Mouse (Mus musculus) left cerebral cortex, adult 8-10 months (tissue): ENCODE results near the gene Fnbp1. TPM values are rescaled to one million over a fixed set of nuclear protein-coding genes. Genes with fewer than 3 reads are reported as not detected.

Experiments used
- DNase-seq, 2 experiments: peaks; one replicate each; pipeline ENCODE4 v3.0.0; 2022; ENCODE audit warnings: low spot score in 2 of 2
- total RNA-seq, 4 experiments: library from RNA; stranded (reverse); gene quantifications; 2 replicates each; pipeline ENCODE4 v1.2.4; 2022

The Fnbp1 gene
- total RNA-seq, 4 experiments from 2014 or later: 117 to 135 (median 123) TPM

- DNase-seq: peak in 1 of 2 experiments; percentile 58
Measured at GRCm38 (mm10) chr2:31067696-31068245, 74.0 kb downstream of the Fnbp1 start.

- DNase-seq: no peak
Measured at GRCm38 (mm10) chr2:31067059-31067595, 74.7 kb downstream of the Fnbp1 start.

DNA sequence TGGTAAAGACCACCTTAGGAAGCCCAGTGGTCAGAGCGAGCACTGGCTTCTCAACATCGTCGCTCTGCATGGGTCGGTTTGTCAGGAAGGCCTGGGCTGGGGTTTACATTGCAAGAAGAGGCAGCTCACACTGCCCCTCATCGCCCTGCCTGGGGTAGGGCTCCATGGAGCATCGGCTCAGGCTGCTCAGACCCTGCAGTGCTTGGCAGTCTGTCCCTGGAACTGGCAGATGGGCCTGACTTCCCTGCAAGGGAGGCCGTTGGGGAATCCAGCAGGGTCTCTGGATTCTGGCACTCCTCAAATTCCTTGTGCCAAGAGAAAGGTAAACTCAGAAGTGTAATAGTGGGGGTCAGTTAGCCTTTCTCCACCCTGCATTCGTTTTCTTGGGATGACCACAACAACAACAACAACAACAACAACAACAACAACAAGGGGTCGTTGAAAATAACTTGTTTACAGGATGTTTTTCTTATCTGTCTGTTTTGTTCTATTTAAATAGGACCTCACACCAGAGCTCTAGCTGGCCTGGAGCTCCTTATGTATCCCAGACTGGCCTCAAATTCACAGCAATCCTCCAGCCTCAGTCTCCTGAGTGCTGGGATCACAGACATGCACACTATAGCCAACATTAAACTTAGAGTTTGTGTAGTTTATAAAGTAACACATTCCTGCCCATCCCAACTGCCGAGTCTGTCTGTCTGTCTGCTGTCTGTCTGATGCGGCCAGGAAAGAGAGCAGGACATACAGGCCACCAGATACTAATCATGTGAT lies 75.6 kb downstream of the Fnbp1 start:
- DNase-seq: no peak

DNA sequence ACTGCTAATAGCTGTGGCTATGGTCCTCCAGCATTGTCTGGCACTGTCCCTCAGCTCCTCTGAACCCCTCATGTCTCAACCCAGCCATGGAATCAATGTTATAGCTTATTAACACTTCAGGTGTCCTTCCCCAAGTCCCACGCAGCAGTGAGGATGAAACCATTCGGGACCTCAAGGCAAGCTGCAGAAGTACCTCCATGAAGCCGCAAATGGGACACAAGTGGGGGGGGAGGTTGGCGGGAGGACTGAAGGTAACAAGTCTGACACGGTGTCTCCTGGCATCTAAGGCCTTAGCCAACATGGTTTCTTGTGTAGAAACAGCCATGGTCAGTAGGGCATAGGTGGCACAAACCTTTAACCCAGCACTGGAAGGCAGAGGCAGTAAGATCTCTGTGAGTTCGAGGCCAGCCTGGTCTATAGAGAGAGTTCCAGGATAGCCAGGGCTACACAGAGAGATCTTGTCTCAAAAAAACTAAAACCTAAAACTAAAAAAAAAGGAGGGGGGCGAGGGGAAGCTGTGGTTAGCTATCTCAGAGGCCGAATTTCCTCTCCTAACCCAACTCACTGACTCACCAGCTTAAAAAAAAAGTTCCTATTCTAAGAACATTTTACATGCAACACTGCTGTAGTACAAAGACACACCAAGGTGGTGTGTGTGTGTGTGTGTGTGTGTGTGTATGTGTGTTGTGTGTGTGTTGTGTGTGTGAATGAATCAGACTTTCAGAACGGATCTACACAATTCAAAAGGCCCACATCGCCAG lies 79.8 kb downstream of the Fnbp1 start:
- no peak for DNase-seq

- no peak for DNase-seq
Measured at GRCm38 (mm10) chr2:31060787-31061730, 80.7 kb downstream of the Fnbp1 start.

- DNase-seq: no peak
Measured at GRCm38 (mm10) chr2:31060271-31060670, 81.5 kb downstream of the Fnbp1 start.

DNA sequence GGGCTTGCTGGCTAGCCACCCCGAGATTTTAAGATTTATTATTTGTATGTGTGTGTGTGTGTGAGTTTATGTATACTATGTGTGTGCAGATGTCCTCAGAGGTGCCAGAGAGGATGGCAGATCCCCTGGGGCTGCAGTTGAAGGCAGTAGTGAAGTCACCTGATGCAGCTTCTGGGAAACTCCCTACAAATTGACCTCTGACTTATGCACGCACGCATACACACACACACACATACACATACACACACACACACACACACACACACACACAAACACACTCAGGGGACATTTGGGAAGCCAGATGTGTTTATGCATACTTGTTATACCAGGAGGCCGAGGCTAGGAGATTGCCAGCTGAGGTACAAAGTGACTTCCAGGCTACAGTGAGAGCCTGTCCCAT lies 83.4 kb downstream of the Fnbp1 start:
- no peak for DNase-seq

DNA sequence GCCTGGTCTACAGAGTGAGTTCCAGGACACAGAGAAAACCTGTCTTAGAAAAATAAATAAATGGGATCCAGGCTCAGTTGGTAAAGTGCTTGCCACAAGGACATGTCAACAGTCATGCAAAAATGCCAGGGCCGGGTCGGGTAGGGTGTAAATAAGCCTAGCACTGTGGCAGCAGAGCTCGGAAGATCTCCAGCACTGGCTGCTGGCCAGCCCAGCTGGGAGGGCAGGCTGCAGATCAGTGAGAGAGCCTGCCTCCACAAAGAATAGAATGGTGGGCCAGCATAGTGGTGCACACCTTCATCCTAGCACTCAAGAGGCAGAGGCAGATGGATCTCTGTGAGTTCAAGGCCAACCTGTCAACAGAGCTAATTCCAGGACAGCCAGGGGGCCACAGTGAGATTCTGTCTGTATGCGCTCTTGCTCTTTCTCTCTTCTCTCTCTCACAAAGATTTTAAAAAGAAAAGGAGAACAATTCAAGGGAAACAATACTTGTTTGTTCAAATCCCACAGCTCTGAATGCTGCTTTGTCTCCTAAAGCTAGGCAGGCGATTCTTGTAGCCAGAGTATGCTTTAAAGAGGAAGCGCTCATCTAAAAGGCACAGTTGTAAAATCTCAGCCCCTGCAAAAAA lies 84.1 kb downstream of the Fnbp1 start:
- DNase-seq: peak; percentile 25 to 44

DNA sequence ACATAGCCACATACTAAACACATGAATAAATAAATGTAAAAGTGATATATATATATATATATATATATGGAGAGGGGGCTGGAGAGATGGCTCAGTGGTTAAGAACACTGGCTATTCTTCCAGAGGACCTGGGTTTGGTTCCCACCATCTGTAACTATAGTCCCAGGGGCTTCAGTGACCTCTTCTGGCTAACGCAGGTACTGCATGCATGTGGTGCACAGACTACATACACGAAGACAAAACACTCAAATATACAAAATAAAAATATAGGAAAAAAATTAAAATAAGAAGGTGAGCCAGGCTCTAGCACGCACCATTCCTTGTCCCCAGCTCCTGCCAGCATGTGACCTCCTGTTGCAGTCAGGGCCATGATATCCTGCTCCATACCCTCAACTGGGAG lies 85.7 kb downstream of the Fnbp1 start:
- no peak for DNase-seq

DNA sequence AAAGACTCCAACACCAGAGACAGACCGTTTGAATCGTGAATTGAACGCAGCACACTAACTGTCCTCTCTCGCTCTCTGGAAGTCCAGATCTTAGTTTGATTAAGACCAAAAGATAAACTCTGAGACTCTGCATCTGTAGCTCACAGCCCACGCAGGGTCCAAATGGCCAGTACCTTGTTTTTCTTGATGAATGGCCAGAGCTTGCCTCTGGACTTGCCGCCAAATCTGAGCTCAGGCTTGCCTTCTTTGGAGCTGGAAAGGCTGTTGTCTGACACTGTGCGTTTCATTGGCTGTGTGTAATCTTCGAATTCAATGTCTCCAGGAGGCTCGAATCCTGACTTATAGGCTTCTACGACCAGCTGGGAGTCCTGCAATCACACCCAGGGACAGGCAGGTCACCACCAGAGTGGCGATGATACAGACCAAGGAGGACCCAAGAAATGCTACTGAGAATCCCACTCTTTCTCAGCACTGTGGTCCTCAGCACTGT lies 87.9 kb downstream of the Fnbp1 start:
- no peak for DNase-seq

GRCm38 (mm10) chr2:31053426-31053825 lies 88.4 kb downstream of the Fnbp1 start:
- no peak for DNase-seq

- DNase-seq: no peak
Measured at GRCm38 (mm10) chr2:31052441-31052840, 89.4 kb downstream of the Fnbp1 start.

DNA sequence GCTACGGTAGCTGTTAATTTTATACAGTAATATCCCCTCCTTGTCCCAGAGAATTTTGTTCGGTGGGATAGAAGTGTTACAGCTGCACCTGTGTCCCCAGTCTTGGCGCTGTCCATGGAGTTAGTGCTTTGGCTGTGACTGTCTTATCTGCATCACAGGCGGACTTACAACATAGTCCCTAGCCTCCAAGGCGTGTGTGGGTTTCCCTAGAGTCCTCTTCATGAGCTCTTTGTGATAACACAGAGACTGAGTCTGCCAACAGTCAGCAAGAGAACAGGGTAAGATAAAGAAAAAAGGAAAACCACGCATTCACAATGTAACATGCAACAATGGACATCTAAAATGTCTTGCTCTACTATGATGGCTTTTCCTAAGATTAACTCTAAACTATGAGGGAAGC lies 93.8 kb downstream of the Fnbp1 start:
- DNase-seq: no peak

GRCm38 (mm10) chr2:31043856-31044255 lies 98.0 kb downstream of the Fnbp1 start:
- no peak for DNase-seq

DNA sequence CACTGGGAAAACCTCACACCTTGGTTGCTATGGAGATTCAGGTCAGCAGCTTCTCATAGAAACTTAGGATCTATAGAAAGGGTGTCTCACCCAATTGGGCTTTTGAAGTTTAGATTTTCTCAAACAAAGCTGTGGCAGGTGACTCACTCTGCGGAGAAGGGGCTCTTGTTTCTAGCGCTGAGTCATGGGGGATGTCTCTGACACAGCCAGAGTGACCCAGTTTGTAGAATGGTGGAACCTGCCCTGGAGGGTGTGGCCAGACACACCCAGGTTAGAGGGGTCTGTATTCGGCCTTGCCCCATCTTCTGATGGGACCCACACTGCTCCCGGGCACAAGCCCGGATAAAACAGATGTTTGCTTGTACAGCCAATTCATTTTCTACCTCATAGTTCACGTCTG lies 98.9 kb downstream of the Fnbp1 start:
- no peak for DNase-seq

- DNase-seq: peak in 1 of 2 experiments; percentile 46
Measured at GRCm38 (mm10) chr2:31041386-31041785, 100.4 kb downstream of the Fnbp1 start.

DNA sequence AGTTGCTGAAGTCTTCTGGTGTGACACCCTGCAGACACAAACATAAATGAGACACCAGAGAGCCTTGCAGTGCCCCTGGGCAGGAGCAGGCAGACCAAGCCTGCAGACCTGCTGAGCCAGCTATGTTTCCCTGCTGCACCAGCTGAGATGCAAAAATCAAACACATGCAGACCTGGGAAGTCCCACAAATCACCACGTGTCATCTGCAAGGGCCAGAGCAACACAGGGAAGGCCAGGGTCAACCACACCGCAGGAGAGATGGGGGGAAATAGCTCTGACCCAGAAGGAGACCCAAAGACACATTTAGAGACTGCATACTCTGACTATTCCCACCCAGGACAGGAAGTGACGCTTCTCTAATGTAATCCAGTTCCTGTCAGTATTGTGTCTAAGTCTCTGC lies 101.3 kb downstream of the Fnbp1 start:
- DNase-seq: no peak

GRCm38 (mm10) chr2:31040043-31040442 lies 101.8 kb downstream of the Fnbp1 start:
- no peak for DNase-seq

DNA sequence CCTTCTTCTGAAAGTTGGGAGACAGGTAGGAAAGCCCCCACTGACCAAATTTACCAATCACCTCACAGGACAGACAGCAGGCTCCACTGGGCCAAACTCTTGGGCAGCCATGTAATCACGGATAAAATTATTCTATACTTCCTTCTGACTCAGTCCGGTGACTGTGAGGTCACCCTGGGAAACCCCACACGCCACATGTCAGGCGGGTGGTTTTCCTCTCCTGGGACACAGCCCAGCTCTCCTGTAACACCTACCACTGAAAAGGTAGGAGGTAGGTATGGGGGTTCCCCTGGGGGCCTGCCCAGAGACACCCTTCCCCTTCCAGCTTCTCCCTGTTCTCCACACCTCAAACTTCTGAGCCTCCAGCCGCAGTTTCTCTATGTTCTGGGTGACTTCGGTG lies 105.0 kb downstream of the Fnbp1 start:
- no peak for DNase-seq

GRCm38 (mm10) chr2:31031972-31032371 lies 109.8 kb downstream of the Fnbp1 start:
- no peak for DNase-seq
